Mouse (Mus musculus): ENCODE data around the gene Mctp2.
"Not testable (repeated sequence)": the region's sequence is repeated elsewhere in the genome, so short reads cannot be mapped to it uniquely, and the experiment has no call there.

The Mctp2 gene

DNA sequence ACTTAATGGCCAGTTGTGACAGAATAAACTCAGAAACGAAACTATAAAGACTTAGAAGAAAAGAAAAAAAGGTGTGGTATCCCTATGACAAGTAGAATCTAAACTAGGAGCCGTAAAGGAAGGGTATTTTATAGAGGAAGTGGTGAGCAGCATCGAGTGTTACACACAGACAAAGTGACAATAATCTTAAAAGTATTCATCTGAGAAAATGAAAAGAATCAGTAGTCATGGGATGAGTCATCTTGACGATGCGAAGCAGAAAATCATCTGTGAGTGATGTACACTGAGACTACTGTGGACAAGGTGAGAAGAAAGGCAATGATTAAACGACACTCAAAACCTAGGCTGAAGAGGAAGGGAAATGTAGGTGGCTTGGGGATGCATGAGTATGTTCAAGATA is 36.4 kb downstream of the Mctp2 start:
- DNase-seq, result no peak

DNA sequence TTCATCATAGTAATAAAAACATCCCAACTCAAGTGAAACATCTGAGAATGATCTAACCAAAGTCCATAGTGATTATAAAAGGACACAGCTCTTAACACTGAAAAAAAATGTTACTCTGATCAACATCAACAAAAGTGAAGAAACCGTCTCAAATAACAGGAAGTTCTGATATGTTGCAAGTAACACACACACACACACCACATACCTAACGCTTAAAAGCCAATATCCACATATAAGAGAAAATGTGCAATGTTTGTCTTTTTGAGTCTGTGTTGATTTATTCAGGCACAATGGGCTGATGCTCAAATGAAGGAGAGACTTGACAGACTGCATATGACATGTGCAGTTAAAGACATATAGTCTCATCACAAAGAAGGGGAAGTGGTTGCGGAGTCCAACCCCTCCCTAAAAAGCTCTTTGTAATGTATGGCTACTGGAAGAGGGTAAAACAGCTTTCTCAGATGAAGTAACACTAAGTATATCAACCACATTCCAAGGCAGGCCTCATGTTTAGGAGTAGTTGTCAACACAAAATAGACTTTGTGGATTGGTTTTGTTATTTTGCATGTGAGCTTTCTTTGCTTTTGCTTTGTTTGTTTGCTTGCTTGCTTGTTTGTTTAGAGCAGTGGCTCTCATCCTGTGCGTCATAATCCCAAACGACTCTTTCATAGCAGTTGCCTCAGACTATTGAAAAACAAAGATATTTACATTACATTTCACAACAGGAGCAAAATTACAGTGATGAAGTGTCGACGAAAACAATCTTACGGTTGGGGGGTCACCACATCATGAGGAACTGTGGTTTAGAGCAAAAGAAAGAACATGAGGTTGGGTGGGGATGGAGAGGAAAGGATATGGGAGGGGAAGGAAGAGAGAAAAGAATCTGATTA is 45.4 kb downstream of the Mctp2 start:
- DNase-seq, result no peak

DNA sequence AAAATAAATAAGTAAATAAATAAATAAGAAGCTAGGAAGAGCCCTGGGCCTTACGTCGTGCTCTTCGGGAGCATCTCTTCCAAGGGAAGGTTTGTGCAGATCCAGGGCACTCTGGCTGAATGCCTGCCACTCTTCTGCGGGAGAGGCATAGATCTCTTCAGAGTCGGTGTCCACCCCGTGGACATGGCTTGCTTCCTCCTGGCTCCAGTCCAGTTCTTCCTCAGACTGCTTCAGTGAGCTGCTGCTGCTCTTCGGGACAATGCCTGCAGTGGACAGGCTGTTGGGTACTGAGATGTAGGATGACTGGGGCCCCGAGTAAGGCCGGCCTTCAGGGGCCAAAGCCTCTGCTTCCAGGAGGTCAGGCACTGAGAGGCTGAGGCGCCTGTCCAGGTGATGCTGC is 47.4 kb downstream of the Mctp2 start:
- DNase-seq, result no peak

DNA sequence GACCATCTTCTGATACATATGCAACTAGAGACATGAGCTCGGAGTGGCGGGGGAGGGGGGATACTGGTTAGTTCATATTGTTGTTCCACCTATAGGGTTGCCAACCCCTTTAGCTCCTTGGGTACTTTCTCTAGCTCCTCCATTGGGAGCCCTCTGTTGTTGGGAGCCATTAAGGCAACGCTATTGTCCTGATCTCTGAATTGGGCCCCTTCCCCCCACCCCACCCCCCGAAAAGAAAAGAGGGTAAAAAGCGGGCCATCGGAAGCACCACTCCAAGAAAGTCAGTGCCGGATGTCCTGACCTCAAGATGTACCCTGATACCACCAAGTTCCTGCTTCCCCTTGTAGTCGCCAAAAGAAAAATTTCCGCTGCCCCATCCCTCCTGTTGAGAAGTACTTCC is 56.1 kb downstream of the Mctp2 start:
- not testable (repeated sequence) for DNase-seq

GRCm38 (mm10) chr7:72241269-72241668 is 65.1 kb downstream of the Mctp2 start:
- no peak for DNase-seq

GRCm38 (mm10) chr7:72239782-72240493 is 66.5 kb downstream of the Mctp2 start:
- DNase-seq, result no peak

- DNase-seq, result peak; percentile 37
Measured at GRCm38 (mm10) chr7:72238575-72238974, 67.8 kb downstream of the Mctp2 start.

- peak; percentile 4 for DNase-seq
Measured at GRCm38 (mm10) chr7:72234433-72234998, 71.9 kb downstream of the Mctp2 start.

DNA sequence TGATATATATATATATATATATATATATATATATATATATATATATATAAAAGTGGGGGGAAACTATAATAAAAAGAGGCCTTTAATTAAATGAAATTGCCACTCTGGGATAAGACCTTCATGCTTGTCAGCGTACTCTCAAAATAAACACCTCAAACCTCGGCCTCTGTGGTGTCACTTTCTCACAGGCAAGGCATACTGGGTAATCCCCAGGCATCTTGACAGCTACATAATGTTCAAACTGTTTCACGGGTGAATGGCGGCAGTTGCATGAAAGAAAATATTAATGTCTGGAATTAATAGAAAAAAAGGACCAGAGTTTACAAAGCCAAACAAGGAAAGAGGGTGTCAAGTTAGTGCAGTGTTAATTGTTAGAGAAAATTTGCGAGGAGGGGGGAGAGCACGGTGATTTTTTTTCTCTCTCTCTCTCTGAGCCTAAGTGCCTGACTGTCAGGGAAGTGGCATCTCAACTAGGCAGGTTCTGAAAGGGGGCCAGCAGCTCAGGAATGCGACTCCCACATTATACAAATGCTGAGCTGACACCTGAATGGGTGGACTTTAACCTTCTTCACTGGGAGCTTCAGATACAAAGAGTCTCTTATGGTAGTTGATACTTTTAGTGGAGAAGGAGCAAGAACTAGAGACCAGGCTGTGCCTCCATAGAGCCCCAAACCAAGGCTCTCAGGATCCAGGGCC is 75.1 kb downstream of the Mctp2 start:
- DNase-seq, result no peak

DNA sequence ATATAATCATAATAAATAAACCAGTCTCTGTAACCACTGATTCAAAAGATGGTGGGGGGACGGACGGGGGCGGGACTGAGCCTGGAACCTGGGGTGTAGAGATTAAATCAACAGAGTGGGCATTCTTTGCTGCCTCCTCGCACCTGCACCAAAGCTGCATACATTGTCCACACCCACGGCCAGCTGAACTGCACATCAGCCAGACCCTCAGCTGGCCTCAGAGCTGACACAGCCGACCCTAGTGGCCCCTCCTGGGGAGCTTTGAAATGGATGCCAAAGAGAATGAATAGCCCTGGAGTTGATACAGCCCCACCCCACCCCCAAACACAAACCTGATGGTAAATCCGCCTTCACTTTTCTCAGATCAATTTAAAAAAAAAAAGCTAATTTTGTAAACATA is 76.5 kb downstream of the Mctp2 start:
- no peak for DNase-seq

GRCm38 (mm10) chr7:72223558-72223957 is 82.8 kb downstream of the Mctp2 start:
- no peak for DNase-seq

- DNase-seq, result no peak
Measured at GRCm38 (mm10) chr7:72222532-72222931, 83.9 kb downstream of the Mctp2 start.

DNA sequence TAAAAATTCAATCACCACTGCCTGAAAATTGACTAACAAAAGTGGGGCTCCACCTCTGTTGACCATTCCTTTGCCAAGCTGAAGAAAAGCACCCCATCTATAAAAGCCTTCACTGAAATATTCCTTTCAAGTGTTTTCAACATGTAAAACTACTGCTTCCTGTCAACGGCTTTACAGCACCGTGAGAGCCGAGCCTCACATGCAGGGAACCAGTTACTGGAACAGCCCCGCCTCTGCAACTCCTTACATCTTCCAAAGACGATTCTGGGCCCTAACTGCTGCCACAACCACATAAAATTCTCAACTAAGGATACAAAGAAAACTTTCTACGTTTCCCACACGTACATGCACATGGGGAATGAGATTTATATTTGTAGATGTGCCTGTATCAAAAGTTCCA is 88.4 kb downstream of the Mctp2 start:
- no peak for DNase-seq

DNA sequence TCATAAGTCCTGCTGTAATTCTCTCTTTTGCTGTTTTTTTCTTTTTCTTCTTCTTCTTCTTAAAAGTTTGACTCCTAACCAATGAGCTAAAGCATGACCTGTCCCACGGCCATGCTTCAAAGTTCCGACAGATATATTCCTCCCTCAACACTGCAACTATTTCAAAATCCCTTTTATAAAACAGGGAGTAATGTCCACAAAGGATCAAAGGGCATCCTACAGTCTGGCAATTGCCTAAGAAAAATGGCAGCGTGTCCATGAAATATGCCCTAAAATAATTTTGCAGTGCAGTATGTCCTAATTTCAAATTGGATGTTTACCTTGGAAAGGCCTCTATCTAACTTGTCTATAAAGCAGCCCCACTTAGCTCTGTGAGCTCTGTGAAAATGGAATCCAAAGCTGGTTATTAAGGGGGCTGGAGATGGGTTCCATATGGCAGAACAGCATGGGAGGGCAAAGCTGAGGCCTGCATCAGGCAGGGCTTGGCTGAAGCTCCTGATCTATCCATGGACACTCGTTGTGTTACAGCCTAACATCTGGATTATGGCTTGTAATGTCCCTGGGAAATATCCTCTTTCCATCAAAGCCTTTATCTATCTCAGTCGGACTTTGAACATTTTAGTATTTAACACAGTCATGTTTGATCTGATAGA is 90.7 kb downstream of the Mctp2 start:
- DNase-seq, result no peak

DNA sequence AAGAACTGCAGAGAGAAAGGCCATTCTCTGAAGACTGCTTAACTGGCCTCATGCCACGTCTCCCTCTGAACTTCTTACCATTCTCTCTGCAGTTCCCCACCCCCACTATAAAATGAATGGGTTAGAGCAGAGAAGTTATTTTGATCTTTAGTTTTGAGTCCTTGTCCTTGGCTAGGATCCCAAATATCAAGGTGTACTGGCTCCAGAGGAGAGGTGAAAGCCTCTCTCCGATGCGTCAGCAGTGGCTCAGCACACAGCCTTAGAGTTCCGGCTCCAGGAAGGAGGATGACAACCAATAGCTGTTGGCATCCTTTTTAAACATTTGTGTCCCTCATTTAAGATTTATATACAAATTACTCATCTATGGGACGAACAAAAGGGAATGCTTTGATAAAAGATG is 96.2 kb downstream of the Mctp2 start:
- no peak for DNase-seq

- DNase-seq, result no peak
Measured at GRCm38 (mm10) chr7:72209296-72209695, 97.1 kb downstream of the Mctp2 start.

GRCm38 (mm10) chr7:72206841-72207240 is 99.6 kb downstream of the Mctp2 start:
- DNase-seq, result no peak

- DNase-seq, result no peak
Measured at GRCm38 (mm10) chr7:72195709-72196108, 110.7 kb downstream of the Mctp2 start.

GRCm38 (mm10) chr7:72193304-72193703 is 113.1 kb downstream of the Mctp2 start:
- DNase-seq, result no peak

GRCm38 (mm10) chr7:72181651-72182050 is 124.8 kb downstream of the Mctp2 start:
- no peak for DNase-seq

DNA sequence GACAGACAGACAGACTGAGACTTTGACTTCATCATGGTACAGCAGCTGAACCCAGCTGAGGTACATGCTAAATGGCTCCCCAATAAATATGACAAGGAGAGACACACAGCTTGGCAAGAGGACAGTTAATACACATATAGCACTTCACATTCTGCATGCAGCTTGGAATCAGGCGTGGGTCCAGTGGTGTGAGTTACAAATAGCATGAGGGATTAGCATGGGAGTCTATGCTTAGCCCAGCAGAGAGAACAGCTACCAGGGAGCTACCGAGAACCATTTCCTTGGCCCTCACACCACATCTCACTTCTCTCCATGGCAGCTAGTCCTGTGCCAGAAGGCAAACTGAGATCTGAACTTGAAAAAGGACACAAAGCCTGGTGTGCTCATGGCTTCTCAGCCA is 137.1 kb downstream of the Mctp2 start:
- no peak for DNase-seq
